Mouse (Mus musculus): Measurements from ENCODE around the gene 4930516K23Rik. TPM values are rescaled to one million over a fixed set of nuclear protein-coding genes. Genes with fewer than 3 reads are reported as not detected.

4930516K23Rik gene
- total and polyA plus RNA-seq, 3 experiments, result not detected

- no peak for DNase-seq (ENCODE audit: low read depth, low spot score)
- Histone ChIP-seq H3K79me2 (ENCODE audit: control insufficient read depth, insufficient read depth, low read length, poor library complexity) (no peaks in the 10 kb centered on the region), H3K9me3 (replicated peaks; ENCODE audit: insufficient read depth, low read length) (no peaks in the 10 kb centered on the region), H3K4me3 (ENCODE audit: control insufficient read depth in 1 of 2, insufficient read depth in 1 of 2, low read depth in 2 of 2, low read length in 2 of 2) (no peak within 1 kb of the TSS), H3K36me3 (ENCODE audit: control insufficient read depth in 1 of 2, insufficient read depth in 2 of 2, low read length in 2 of 2) (no peaks in the 10 kb centered on the region), H3K4me1 (ENCODE audit: control insufficient read depth in 1 of 2, insufficient read depth in 2 of 2, low read length in 2 of 2) (no peaks in the 10 kb centered on the region), H3K27ac (ENCODE audit: control insufficient read depth, low read depth, low read length) (no peak within 1 kb of the TSS), H3K27me3 (ENCODE audit: control insufficient read depth in 1 of 2, insufficient read depth in 2 of 2, low read length in 2 of 2) (no peaks in the 10 kb centered on the region), H3K9ac (ENCODE audit: control insufficient read depth, low read depth, low read length, poor library complexity, severe bottlenecking) (no peak within 1 kb of the TSS)
- no peak for TF ChIP-seq ETS1 (IDR thresholded peaks at IDR 0.05; ENCODE audit: low read depth, low read length)
Observed at GRCm38 (mm10) chr7:104025473-104025872, 35.8 kb downstream of the 4930516K23Rik start, which contains the start of gene Olfr640. Gene Olfr640 (minus strand): TSS chr7:104025573.

DNA sequence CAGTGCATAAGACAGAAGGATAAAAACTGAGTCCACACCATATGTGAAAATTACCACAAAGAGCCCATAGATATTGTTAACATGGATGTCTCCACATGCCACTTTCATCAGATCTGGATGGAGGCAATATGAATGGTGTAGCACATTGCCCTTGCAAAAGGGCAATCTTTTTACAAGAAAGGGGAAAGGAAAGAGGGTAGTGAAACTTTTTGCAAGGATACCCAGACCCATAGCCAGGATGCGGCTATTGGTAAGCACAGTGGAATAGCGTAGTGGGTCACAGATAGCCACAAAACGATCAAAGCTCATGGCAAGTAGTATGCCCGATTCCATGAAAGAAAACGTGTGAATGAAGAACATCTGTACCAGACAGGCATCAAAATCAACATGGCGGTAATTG is 39.6 kb downstream of the 4930516K23Rik start:
- no peak for DNase-seq (ENCODE audit: low read depth, low spot score)
- no peaks in the 10 kb centered on the region for H3K4me1 ChIP-seq (ENCODE audit: control insufficient read depth in 1 of 2, insufficient read depth in 2 of 2, low read length in 2 of 2)
- H3K79me2 ChIP-seq (ENCODE audit: control insufficient read depth, insufficient read depth, low read length, poor library complexity), result no peaks in the 10 kb centered on the region
- H3K4me3 ChIP-seq (ENCODE audit: control insufficient read depth in 1 of 2, insufficient read depth in 1 of 2, low read depth in 2 of 2, low read length in 2 of 2), result no peak overlapping the region
- H3K36me3 ChIP-seq (ENCODE audit: control insufficient read depth in 1 of 2, insufficient read depth in 2 of 2, low read length in 2 of 2), result no peaks in the 10 kb centered on the region
- no peaks in the 10 kb centered on the region for H3K9me3 ChIP-seq (replicated peaks; ENCODE audit: insufficient read depth, low read length)
- H3K9ac ChIP-seq (ENCODE audit: control insufficient read depth, low read depth, low read length, poor library complexity, severe bottlenecking), result no peak overlapping the region
- H3K27ac ChIP-seq (ENCODE audit: control insufficient read depth, low read depth, low read length), result no peak overlapping the region
- TF ChIP-seq MAFK (IDR thresholded peaks at IDR 0.05; ENCODE audit: borderline replicate concordance, low read depth, low read length) (no peak), ZMIZ1 (IDR thresholded peaks at IDR 0.05; ENCODE audit: low read depth, low read length) (no peak), POLR2A (IDR thresholded peaks at IDR 0.05; ENCODE audit: control insufficient read depth in 1 of 2, insufficient read depth in 1 of 2, low read depth in 1 of 2, low read length in 2 of 2, poor library complexity in 1 of 2) (no peak), EP300 (IDR thresholded peaks at IDR 0.05; ENCODE audit: low read depth in 1 of 2, low read length in 2 of 2) (no peak), GATA1 (IDR thresholded peaks at IDR 0.05; ENCODE audit: low read depth, low read length) (no peak), MYC (IDR thresholded peaks at IDR 0.05; ENCODE audit: low read depth, low read length) (no peak), TAL1 (IDR thresholded peaks at IDR 0.05; ENCODE audit: low read length) (no peak), MAZ (IDR thresholded peaks at IDR 0.05; ENCODE audit: low read depth, low read length) (no peak), NELFE (IDR thresholded peaks at IDR 0.05; ENCODE audit: low read depth, low read length) (no peak), MXI1 (IDR thresholded peaks at IDR 0.05; ENCODE audit: low read depth, low read length) (no peak), CHD2 (IDR thresholded peaks at IDR 0.05; ENCODE audit: low read length) (no peak), TCF12 (IDR thresholded peaks at IDR 0.05; ENCODE audit: low read depth, low read length) (no peak), JUND (IDR thresholded peaks at IDR 0.05; ENCODE audit: low read depth, low read length) (no peak), ZKSCAN1 (IDR thresholded peaks at IDR 0.05; ENCODE audit: low read depth, low read length) (no peak), USF1 (IDR thresholded peaks at IDR 0.05; ENCODE audit: low read depth, low read length) (no peak), UBTF (IDR thresholded peaks at IDR 0.05; ENCODE audit: borderline replicate concordance, insufficient read depth, low read depth, low read length) (no peak), ZNF384 (IDR thresholded peaks at IDR 0.05; ENCODE audit: low read depth, low read length) (no peak), NRF1 (IDR thresholded peaks at IDR 0.05; ENCODE audit: insufficient read depth, low read depth, low read length, poor library complexity, severe bottlenecking) (no peak)
- no peaks in the 10 kb centered on the region for H3K27me3 ChIP-seq (ENCODE audit: control insufficient read depth in 1 of 2, insufficient read depth in 2 of 2, low read length in 2 of 2)

Data from MEL (cell line).